Mouse (Mus musculus) midbrain, embryonic 16.5 days (tissue): ENCODE measurements at regions not wholly inside any gene's neighbourhood (a gene's known extent, or its start where the extent isn't known, plus 50 kb on each side); places are given as distances from the start of the nearest gene placed in this dataset.

ENCODE experiments used
- ATAC-seq: fragments of 200-750 bp; cut with Nextera tagmentation; 2 replicates; pipeline ENCODE4 v1.8.0; 2017; ENCODE audit warnings: moderate TSS enrichment
- H3K27ac ChIP-seq: fragments of 300-500 bp; sonication (generic); 2 replicates; pipeline ENCODE4 v1.5.1; 2014; ENCODE audit warnings: mild to moderate bottlenecking, low read length, mixed read lengths
- H3K27me3 ChIP-seq: fragments of 300-500 bp; sonication (generic); 2 replicates; pipeline ENCODE4 v1.6.1; 2014; ENCODE audit warnings: low read depth, low read length, mixed read lengths; ENCODE audit not compliant: control insufficient read depth, insufficient read depth
- H3K36me3 ChIP-seq: fragments of 300-500 bp; sonication (generic); 2 replicates; pipeline ENCODE4 v1.6.1; 2014; ENCODE audit warnings: mild to moderate bottlenecking, low read length, moderate library complexity, mixed read lengths; ENCODE audit not compliant: control insufficient read depth, insufficient read depth
- H3K4me1 ChIP-seq: fragments of 300-500 bp; sonication (generic); 2 replicates; pipeline ENCODE4 v1.6.1; 2014; ENCODE audit warnings: mild to moderate bottlenecking, low read length, mixed read lengths; ENCODE audit not compliant: control insufficient read depth, insufficient read depth
- H3K4me2 ChIP-seq: fragments of 300-500 bp; sonication (generic); 2 replicates; pipeline ENCODE4 v1.6.1; 2014; ENCODE audit warnings: mild to moderate bottlenecking, low read length, mixed read lengths
- H3K4me3 ChIP-seq: fragments of 300-500 bp; sonication (generic); 2 replicates; pipeline ENCODE4 v1.5.1; 2014; ENCODE audit warnings: low read depth, mild to moderate bottlenecking, low read length, moderate library complexity, mixed read lengths
- H3K9ac ChIP-seq: fragments of 300-500 bp; sonication (generic); 2 replicates; pipeline ENCODE4 v1.6.1; 2014; ENCODE audit warnings: low read depth, low read length, mixed read lengths
- H3K9me3 ChIP-seq: fragments of 300-500 bp; sonication (generic); replicated peaks from 2 replicates; pipeline ENCODE4 v1.6.1; 2014; ENCODE audit warnings: mild to moderate bottlenecking, low read length, mixed read lengths; ENCODE audit not compliant: control insufficient read depth, poor library complexity, severe bottlenecking
- WGBS: fragments of 180-500 bp; shearing (Covaris S2); extraction: QIAGEN DNeasy Blood & Tissue Kit; methylation state at CpG from one replicate; pipeline ENCODE4 v1.1.7; 2014; 5-methylcytosine and 5-hydroxymethylcytosine counted together

DNA sequence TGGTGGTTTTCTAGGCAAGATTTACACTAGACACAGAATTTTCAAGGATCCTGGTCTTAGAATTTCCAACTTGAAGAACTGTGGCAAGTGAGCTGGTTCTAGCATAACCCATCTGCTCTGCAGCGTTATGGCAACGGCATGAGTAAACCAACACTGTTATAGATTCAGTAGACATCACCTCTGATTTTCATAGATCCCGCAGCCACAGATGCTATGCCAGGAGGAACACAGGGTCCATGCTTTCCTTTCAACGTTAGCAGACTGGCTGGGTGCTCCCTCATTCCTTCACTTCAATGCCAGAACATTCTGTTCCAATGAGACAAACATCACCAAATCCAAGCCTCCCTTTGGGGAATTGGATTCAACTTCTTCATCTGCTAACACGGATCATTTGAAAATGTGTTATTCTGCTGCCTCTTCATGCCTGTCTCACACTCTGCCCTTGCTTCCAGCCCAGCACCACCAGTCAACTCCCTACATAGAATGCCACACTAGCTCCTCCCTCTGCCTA lies 338.4 kb upstream of the Hs6st1 start:
- no peaks in the 10 kb centered on the region for H3K27me3 ChIP-seq
- no peak for ATAC-seq
- no peaks in the 10 kb centered on the region for H3K36me3 ChIP-seq
- no peak overlapping the region for H3K4me3 ChIP-seq
- WGBS = 88% methylated on average over 5 of the region's 5 CpGs
- no peaks in the 10 kb centered on the region for H3K4me1 ChIP-seq
- H3K27ac ChIP-seq = no peak overlapping the region
- no peak overlapping the region for H3K4me2 ChIP-seq
- H3K9ac ChIP-seq = no peak overlapping the region
- no peaks in the 10 kb centered on the region for H3K9me3 ChIP-seq

DNA sequence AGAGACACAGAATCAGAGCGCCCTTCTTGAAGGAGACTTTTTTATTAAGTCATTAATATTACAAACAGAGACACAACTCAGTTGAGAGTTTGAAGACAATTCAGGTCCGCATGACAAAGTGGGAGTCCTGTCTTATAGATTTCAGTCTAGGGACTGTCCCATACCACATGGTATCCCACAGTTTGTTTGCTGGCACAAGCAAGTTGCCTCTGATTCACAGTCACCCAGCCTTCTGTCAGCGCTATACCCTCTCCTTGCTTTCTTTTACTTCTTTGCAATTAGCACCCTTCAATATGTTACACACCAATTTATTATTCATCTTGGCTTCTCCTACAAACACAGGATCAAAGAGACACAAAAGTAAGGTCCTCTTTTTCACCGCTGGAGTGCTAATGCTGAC lies 337.9 kb upstream of the Hs6st1 start:
- no peaks in the 10 kb centered on the region for H3K4me1 ChIP-seq
- 83% methylated on average over 4 of the region's 4 CpGs for WGBS
- no peaks in the 10 kb centered on the region for H3K36me3 ChIP-seq
- no peak overlapping the region for H3K9ac ChIP-seq
- no peak for ATAC-seq
- no peak overlapping the region for H3K27ac ChIP-seq
- H3K4me3 ChIP-seq = no peak overlapping the region
- no peaks in the 10 kb centered on the region for H3K9me3 ChIP-seq
- H3K27me3 ChIP-seq = no peaks in the 10 kb centered on the region
- H3K4me2 ChIP-seq = no peak overlapping the region

DNA sequence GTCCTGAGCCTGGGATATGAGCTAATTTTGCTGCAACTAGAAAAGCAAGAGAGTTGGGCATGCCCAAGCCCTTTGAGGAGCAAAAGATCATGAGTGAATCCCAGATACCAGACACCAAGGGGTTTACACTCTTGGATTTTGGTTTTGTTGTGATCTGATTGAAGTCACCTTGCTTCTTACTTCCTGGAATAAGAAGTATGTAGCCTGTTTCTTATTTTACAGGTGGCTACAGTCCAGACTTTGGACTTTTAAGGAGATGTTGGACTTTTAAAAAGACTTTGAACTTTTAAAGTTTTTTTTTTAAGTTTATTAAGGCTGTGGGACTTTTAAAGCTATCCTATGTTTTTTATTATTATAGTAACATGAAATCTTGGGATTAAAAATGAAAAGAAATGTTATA lies 332.0 kb upstream of the Hs6st1 start:
- Histone ChIP-seq H3K27me3 (no peaks in the 10 kb centered on the region), H3K9ac (no peak overlapping the region), H3K4me2 (no peak overlapping the region), H3K27ac (no peak overlapping the region), H3K4me3 (no peak overlapping the region), H3K4me1 (no peaks in the 10 kb centered on the region), H3K36me3 (no peaks in the 10 kb centered on the region), H3K9me3 (no peaks in the 10 kb centered on the region)
- no peak for ATAC-seq

DNA sequence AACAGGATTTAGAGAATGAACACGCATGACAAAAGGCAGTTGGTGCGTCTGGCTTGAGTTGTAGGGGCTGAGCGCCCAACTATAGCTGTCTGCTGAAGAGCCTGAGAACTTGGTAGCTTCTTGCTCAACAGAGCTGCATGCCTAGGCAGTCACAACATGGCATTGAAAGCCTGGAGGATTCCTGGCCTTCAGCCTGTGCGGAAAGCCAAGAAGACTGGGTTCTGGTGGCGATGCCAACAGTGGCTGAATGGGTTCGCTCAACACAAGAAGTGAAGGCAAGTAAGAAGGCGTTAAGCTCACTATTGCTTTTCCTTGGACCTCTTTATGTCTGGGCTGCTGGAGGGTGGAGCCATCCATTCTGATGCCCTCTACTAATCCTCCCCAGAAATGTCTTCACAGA lies 318.6 kb upstream of the Hs6st1 start:
- H3K9me3 ChIP-seq = no peaks in the 10 kb centered on the region
- H3K4me3 ChIP-seq = no peak overlapping the region
- no peak overlapping the region for H3K9ac ChIP-seq
- no peaks in the 10 kb centered on the region for H3K36me3 ChIP-seq
- ATAC-seq = no peak
- H3K4me2 ChIP-seq = no peak overlapping the region
- 86% methylated on average over 7 of the region's 7 CpGs for WGBS
- no peaks in the 10 kb centered on the region for H3K27me3 ChIP-seq
- H3K27ac ChIP-seq = no peak overlapping the region
- H3K4me1 ChIP-seq = no peaks in the 10 kb centered on the region

DNA sequence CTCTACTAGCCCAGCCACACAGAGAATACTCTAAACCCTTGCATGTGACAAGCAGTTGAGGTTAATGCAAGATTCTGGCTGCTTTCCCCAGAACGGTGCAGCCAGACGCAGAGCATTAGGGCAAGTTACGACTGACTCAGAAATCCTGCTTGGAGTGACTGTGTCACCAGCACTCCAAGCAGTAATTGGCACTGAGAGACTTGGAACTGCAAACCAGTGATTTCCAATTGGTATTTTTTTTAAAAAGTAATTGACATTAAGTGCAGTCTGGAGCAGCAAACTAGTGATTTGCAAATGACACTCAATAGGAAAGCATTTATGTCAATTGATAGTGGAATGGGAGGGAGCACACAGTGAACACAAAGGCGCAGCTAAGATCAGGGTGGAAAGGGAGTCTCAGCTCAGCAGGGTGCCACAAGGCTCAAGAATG lies 318.1 kb upstream of the Hs6st1 start:
- Histone ChIP-seq H3K9ac (no peak overlapping the region), H3K4me1 (no peaks in the 10 kb centered on the region), H3K36me3 (no peaks in the 10 kb centered on the region), H3K4me3 (no peak overlapping the region), H3K4me2 (no peak overlapping the region), H3K27me3 (no peaks in the 10 kb centered on the region), H3K27ac (no peak overlapping the region), H3K9me3 (no peaks in the 10 kb centered on the region)
- 17% methylated on average over 4 of the region's 4 CpGs for WGBS
- peak; percentile 62; the same call in 1 of the 2 replicates for ATAC-seq

DNA sequence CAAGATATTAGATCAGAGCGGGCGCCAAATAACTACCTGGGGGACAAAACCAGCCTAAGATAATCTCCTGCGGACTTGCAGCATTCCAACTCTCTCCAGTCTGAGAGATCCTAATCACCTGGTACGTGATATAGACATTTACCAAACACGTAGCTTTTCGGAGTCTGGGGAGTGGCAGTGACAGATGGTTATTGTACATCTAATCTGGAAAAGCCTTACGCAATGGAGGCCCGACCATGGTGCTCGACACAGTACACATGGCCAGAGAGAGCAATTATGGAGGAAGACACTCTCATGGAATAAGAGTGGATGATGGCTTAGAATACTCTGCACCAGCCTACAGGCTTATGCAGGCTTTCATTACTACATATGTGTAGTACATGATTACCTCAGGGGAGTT lies 315.6 kb upstream of the Hs6st1 start:
- no peaks in the 10 kb centered on the region for H3K4me1 ChIP-seq
- no peak overlapping the region for H3K27ac ChIP-seq
- H3K9ac ChIP-seq = no peak overlapping the region
- H3K27me3 ChIP-seq = no peaks in the 10 kb centered on the region
- H3K36me3 ChIP-seq = no peaks in the 10 kb centered on the region
- H3K4me3 ChIP-seq = no peak overlapping the region
- H3K9me3 ChIP-seq = no peaks in the 10 kb centered on the region
- 94% methylated on average over 9 of the region's 9 CpGs for WGBS
- no peak overlapping the region for H3K4me2 ChIP-seq
- ATAC-seq = no peak

DNA sequence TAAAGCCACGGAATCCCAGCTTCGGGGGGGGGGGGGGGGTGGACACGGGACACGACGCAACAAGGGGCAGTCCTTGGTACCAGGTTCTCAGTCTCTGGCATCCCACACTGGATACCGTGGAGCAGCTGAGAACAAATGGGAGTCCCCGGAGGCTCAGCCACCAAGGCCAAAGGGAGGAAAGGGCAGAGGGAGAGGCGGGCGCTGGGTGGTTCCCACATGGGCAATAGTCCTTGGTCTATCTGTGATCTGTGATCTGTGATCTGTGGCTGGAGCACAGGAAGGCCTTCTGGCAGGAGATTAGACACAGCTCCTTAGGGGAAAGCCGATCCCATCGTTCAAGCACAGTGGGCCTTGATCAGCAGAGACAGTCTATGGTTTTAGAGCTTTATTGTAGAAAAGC lies 314.0 kb upstream of the Hs6st1 start:
- Histone ChIP-seq H3K27me3 (no peaks in the 10 kb centered on the region), H3K4me2 (no peak overlapping the region), H3K9me3 (no peaks in the 10 kb centered on the region), H3K4me3 (no peak overlapping the region), H3K36me3 (no peaks in the 10 kb centered on the region), H3K27ac (no peak overlapping the region), H3K4me1 (no peaks in the 10 kb centered on the region), H3K9ac (no peak overlapping the region)
- no peak for ATAC-seq
- 81% methylated on average over 11 of the region's 11 CpGs for WGBS

DNA sequence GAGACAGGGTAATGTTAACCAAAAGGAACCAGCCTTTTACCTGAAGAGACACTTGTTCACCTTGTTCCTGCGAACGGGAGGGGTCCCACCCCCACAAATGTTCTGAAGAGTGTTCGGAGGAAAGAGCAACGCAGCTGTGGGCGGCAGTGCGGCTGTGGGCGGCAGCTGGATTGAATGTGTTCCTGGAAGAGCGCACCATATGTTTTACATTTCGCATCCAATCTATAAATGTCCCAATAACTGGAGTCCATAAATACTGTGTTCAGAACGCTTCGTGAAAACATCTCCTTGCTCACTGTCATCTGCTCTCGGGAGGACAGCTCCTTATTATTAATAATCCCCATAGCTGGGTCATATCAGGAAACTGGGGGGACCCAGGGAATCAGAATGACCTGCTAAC lies 309.2 kb upstream of the Hs6st1 start:
- no peak overlapping the region for H3K27ac ChIP-seq
- WGBS = 93% methylated on average over 12 of the region's 12 CpGs
- H3K9me3 ChIP-seq = no peaks in the 10 kb centered on the region
- H3K36me3 ChIP-seq = no peaks in the 10 kb centered on the region
- no peak overlapping the region for H3K4me3 ChIP-seq
- no peak for ATAC-seq
- no peak overlapping the region for H3K9ac ChIP-seq
- no peaks in the 10 kb centered on the region for H3K4me1 ChIP-seq
- no peak overlapping the region for H3K4me2 ChIP-seq
- no peaks in the 10 kb centered on the region for H3K27me3 ChIP-seq

DNA sequence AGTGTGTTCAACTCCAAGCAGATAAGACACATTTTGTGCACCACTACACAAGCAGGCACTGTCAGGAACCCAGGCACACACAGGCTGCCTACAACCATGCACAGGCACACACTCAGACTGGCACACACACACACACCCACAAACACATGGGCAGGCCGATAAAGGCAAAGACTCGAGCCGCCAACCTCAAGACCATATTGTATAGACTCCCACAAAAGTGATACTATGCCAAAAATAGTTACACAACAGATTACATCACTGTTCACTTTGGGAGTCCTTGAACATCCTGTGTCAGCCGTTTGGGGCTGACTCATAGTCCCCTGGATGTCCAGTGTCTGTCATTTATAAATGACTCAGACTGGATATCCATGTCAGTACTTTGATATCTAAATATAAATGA lies 308.6 kb upstream of the Hs6st1 start:
- Histone ChIP-seq H3K36me3 (no peaks in the 10 kb centered on the region), H3K4me2 (no peak overlapping the region), H3K4me3 (no peak overlapping the region), H3K4me1 (no peaks in the 10 kb centered on the region), H3K27me3 (no peaks in the 10 kb centered on the region), H3K27ac (no peak overlapping the region), H3K9me3 (no peaks in the 10 kb centered on the region), H3K9ac (no peak overlapping the region)
- ATAC-seq = no peak
- 87% methylated on average over 4 of the region's 4 CpGs for WGBS

DNA sequence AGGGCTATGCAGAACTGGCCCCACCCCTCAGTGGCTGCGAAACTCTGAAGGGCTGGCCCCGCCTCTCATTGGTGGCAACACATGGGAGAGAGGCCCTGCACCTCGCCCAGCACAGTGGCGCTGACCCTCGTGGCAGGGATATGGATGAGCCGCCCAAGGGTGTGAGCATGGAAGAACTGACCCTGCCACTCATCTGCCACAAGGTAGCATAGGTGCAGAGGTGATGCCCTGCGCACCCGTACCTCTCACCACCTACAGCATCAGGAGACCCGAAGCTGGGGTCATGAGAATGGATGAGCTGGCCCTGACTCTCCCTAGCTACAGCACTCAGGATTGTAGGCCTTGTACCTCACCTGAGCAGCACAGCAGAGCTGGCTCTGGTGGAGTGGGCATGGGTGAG lies 305.1 kb upstream of the Hs6st1 start:
- no peak overlapping the region for H3K27ac ChIP-seq
- no peak for ATAC-seq
- H3K9ac ChIP-seq = no peak overlapping the region
- H3K4me3 ChIP-seq = no peak overlapping the region
- 91% methylated on average over 9 of the region's 9 CpGs for WGBS
- H3K27me3 ChIP-seq = no peaks in the 10 kb centered on the region
- H3K4me1 ChIP-seq = no peaks in the 10 kb centered on the region
- no peak overlapping the region for H3K4me2 ChIP-seq
- H3K9me3 ChIP-seq = no peaks in the 10 kb centered on the region
- no peaks in the 10 kb centered on the region for H3K36me3 ChIP-seq
